Mouse (Mus musculus): ENCODE data around the gene Cpb1. TPM values are rescaled to one million over a fixed set of nuclear protein-coding genes. Genes with fewer than 3 reads are reported as not detected.

The Cpb1 gene
- polyA plus RNA-seq, 1 experiment from 2014 or later: not detected

DNA sequence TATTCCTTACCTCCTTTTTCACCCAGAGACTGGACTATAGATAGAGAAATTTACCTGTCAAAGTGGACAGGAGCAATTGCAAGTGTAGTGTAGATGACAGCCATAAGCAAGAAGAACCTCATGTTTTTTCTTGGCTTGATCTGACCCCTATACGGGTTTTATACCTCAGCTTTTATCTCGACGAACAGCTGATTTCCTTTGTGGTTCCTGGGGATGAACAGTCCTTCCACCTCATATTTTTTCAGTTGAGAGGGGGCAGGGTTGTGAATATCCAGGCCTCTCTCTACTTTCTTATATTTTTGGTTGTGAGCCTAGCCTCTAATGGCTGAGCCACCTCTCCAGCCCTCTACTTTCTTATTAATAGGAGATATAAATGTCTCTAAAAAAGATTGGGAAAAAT is 33.5 kb downstream of the Cpb1 start, which contains the start of gene Cpa3:
TSS of gene Cpa3 (minus strand) at position 132 of the 400 bp plus-strand sequence.
- H3K4me3 ChIP-seq (ENCODE audit: low read depth, low read length): no peak within 1 kb of the TSS
- 29% methylated on average over 3 of the region's 3 CpGs for WGBS (ENCODE audit: insufficient replicate concordance)
- no peak within 1 kb of the TSS for H3K9ac ChIP-seq (replicated peaks)
- H3K4me2 ChIP-seq (ENCODE audit: low read depth, low read length): no peak within 1 kb of the TSS
- no peaks in the 10 kb centered on the region for H3K27me3 ChIP-seq (ENCODE audit: insufficient read depth, low read length)
- ATAC-seq: no peak
- no peaks in the 10 kb centered on the region for H3K4me1 ChIP-seq (ENCODE audit: insufficient read depth)
- H3K27ac ChIP-seq (ENCODE audit: low read depth): no peak within 1 kb of the TSS
- no peaks in the 10 kb centered on the region for H3K36me3 ChIP-seq (replicated peaks; ENCODE audit: insufficient read depth, low read length)
- TF ChIP-seq CTCF (IDR thresholded peaks at IDR 0.05; ENCODE audit: low read depth) (no peak), EP300 (IDR thresholded peaks at IDR 0.05; ENCODE audit: low read depth) (no peak)
- no peaks in the 10 kb centered on the region for H3K9me3 ChIP-seq (ENCODE audit: low read length)
- DNase-seq: no peak

DNA sequence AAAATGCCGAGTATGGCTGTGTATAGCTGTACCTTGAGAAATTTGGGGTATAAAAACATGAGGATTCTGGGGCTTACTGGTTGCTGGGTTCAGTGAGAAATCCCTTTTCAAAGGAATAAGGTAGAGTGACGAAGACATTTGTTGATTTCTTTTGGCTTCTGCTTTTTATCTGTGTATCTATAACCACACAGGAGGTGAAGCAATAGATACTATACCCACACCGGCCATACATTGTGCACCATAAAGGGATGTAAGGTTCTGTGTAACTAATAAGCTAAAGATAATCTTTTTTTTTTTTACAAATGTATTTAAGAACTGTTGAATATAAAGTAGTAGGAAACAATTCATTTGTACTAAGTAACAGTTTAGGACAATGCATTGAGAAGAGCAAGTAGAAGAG is 35.8 kb downstream of the Cpb1 start:
- 44% methylated on average over 3 of the region's 3 CpGs for WGBS (ENCODE audit: insufficient replicate concordance)

DNA sequence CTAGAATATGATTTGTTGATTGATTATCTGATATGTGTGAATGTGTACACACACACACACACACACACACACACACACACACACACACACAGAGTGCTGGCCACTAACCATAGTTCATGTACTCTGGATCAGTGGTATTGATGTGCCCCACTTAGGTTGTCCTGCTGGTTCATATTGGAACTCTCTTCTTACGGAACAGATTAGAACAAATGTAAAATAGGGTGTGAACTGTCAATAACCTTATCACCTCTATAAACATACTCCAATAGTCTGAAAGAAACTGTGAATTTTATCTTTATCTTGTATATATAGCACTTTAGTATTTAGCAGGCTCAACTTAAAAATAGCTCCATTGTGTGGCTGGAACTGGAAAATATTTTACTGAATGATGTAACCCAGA is 38.6 kb downstream of the Cpb1 start:
- H3K4me1 ChIP-seq (ENCODE audit: insufficient read depth): no peaks in the 10 kb centered on the region

More for the DNA sequence above, 35.8 kb downstream of the Cpb1 start:
- no peak for TF ChIP-seq CTCF (IDR thresholded peaks at IDR 0.05; ENCODE audit: low read depth)
- TF ChIP-seq EP300 (IDR thresholded peaks at IDR 0.05; ENCODE audit: low read depth): no peak
- no peaks in the 10 kb centered on the region for H3K36me3 ChIP-seq (replicated peaks; ENCODE audit: insufficient read depth, low read length)
- no peak for ATAC-seq
- no peak overlapping the region for H3K4me2 ChIP-seq (ENCODE audit: low read depth, low read length)
- no peaks in the 10 kb centered on the region for H3K9me3 ChIP-seq (ENCODE audit: low read length)
- no peaks in the 10 kb centered on the region for H3K27me3 ChIP-seq (ENCODE audit: insufficient read depth, low read length)
- H3K4me1 ChIP-seq (ENCODE audit: insufficient read depth): no peaks in the 10 kb centered on the region
- DNase-seq: no peak
- no peak overlapping the region for H3K9ac ChIP-seq (replicated peaks)
- H3K4me3 ChIP-seq (ENCODE audit: low read depth, low read length): no peak overlapping the region
- H3K27ac ChIP-seq (ENCODE audit: low read depth): no peak overlapping the region

DNA sequence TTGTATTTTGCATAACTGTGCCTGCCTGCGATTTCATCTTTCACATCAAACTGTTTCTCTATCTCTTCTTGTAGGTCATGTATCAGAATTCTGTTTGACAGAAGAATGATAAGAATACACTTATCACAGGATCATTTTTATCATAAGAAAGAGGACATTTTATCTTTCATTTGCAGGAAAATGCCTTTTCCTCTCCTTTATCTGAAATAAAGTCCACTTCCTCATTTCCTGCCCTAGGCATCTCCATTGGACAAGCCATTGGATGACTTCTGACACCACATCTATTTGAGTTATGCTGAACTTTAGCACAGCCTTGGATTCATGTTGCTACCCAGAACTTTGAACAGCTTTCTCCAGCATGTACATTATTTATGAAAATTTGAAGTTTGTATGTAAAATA is 46.5 kb downstream of the Cpb1 start:
- no peak overlapping the region for H3K4me3 ChIP-seq (ENCODE audit: low read depth, low read length)
- TF ChIP-seq EP300 (IDR thresholded peaks at IDR 0.05; ENCODE audit: low read depth) (no peak), CTCF (IDR thresholded peaks at IDR 0.05; ENCODE audit: low read depth) (no peak)
- no peak overlapping the region for H3K9ac ChIP-seq (replicated peaks)
- H3K36me3 ChIP-seq (replicated peaks; ENCODE audit: insufficient read depth, low read length): no peaks in the 10 kb centered on the region
- H3K27me3 ChIP-seq (ENCODE audit: insufficient read depth, low read length): no peaks in the 10 kb centered on the region
- no peak overlapping the region for H3K4me2 ChIP-seq (ENCODE audit: low read depth, low read length)
- WGBS (ENCODE audit: insufficient replicate concordance): 41% methylated on average over 1 of the region's 1 CpGs
- H3K27ac ChIP-seq (ENCODE audit: low read depth): no peak overlapping the region
- H3K4me1 ChIP-seq (ENCODE audit: insufficient read depth): no peaks in the 10 kb centered on the region
- ATAC-seq (no peak), DNase-seq (no peak)
- H3K9me3 ChIP-seq (ENCODE audit: low read length): no peaks in the 10 kb centered on the region

More for the DNA sequence above, 38.6 kb downstream of the Cpb1 start:
- no peak overlapping the region for H3K4me3 ChIP-seq (ENCODE audit: low read depth, low read length)
- no peaks in the 10 kb centered on the region for H3K36me3 ChIP-seq (replicated peaks; ENCODE audit: insufficient read depth, low read length)
- no peak overlapping the region for H3K9ac ChIP-seq (replicated peaks)
- no peak overlapping the region for H3K4me2 ChIP-seq (ENCODE audit: low read depth, low read length)
- TF ChIP-seq EP300 (IDR thresholded peaks at IDR 0.05; ENCODE audit: low read depth) (no peak), CTCF (IDR thresholded peaks at IDR 0.05; ENCODE audit: low read depth) (no peak)
- no peak overlapping the region for H3K27ac ChIP-seq (ENCODE audit: low read depth)
- H3K27me3 ChIP-seq (ENCODE audit: insufficient read depth, low read length): no peaks in the 10 kb centered on the region
- 60% methylated on average over 1 of the region's 1 CpGs for WGBS (ENCODE audit: insufficient replicate concordance)
- no peak for DNase-seq
- ATAC-seq: no peak
- H3K9me3 ChIP-seq (ENCODE audit: low read length): no peaks in the 10 kb centered on the region

DNA sequence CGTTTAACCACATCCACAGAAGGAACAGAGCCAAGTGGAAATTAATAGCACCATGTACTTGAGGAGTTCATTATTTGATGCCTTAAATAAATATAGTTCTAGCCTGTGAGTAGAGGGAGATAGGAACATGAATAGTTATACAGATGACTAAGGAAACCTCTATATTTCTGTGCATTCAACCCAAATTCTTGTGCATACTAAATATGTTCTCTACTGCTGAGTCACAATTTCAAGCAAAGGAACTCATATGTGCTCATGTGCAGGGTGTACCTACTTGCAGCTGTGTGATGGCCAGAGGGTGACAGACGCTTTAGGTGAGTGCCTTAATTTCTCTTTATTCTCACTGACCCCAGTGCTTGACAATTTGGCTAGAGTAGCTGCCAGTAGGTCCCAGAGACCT is 50.1 kb downstream of the Cpb1 start:
- DNase-seq: no peak

DNA sequence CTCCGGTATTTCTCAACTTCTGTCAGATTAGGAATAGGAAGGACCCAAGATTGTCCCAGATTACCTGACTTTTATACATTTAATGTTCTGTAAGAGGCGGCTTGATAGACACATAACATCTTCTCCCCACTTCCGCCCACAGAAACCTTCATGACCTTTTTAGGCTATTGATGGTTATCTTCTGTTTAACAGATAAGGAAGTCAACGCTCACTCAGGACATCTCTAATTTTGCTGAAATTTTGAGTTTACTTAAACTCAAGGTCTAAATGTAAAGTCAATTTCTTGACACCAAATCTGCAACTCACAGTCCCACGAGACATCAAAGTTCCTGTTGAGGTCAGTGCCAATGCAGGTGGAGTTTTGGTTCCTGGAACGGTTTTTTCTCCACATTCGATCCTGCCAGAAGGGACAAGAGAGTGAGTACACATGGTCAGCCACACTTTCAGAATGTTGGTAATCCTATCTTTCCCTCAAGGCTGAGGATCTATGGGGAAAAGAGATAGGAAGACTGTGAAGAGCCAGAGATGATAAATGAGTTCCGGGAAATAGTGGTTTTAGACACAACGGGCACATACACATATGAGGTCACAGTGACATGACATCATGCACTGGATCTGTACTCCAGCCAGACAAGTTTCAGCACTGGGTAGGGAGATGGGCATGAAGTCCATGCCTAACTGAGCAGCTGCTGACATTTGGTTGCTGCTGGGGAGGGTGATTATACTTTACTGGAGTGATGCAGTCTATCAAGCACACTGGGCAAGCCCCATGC is 52.4 kb downstream of the Cpb1 start:
- H3K9ac ChIP-seq (replicated peaks): no peak overlapping the region
- TF ChIP-seq CTCF (IDR thresholded peaks at IDR 0.05; ENCODE audit: low read depth) (no peak), EP300 (IDR thresholded peaks at IDR 0.05; ENCODE audit: low read depth) (no peak)
- no peaks in the 10 kb centered on the region for H3K36me3 ChIP-seq (replicated peaks; ENCODE audit: insufficient read depth, low read length)
- no peak overlapping the region for H3K4me2 ChIP-seq (ENCODE audit: low read depth, low read length)
- H3K9me3 ChIP-seq (ENCODE audit: low read length): no peaks in the 10 kb centered on the region
- DNase-seq (no peak), ATAC-seq (no peak)
- no peaks in the 10 kb centered on the region for H3K27me3 ChIP-seq (ENCODE audit: insufficient read depth, low read length)
- H3K27ac ChIP-seq (ENCODE audit: low read depth): no peak overlapping the region
- no peaks in the 10 kb centered on the region for H3K4me1 ChIP-seq (ENCODE audit: insufficient read depth)
- H3K4me3 ChIP-seq (ENCODE audit: low read depth, low read length): no peak overlapping the region
- WGBS (ENCODE audit: insufficient replicate concordance): 62% methylated on average over 9 of the region's 9 CpGs

More for the DNA sequence above, 50.1 kb downstream of the Cpb1 start:
- H3K4me3 ChIP-seq (ENCODE audit: low read depth, low read length): no peak overlapping the region
- H3K9me3 ChIP-seq (ENCODE audit: low read length): no peaks in the 10 kb centered on the region
- WGBS (ENCODE audit: insufficient replicate concordance): 64% methylated on average over 2 of the region's 2 CpGs
- no peaks in the 10 kb centered on the region for H3K4me1 ChIP-seq (ENCODE audit: insufficient read depth)
- no peaks in the 10 kb centered on the region for H3K27me3 ChIP-seq (ENCODE audit: insufficient read depth, low read length)
- no peak for TF ChIP-seq CTCF (IDR thresholded peaks at IDR 0.05; ENCODE audit: low read depth)
- H3K4me2 ChIP-seq (ENCODE audit: low read depth, low read length): no peak overlapping the region
- H3K36me3 ChIP-seq (replicated peaks; ENCODE audit: insufficient read depth, low read length): no peaks in the 10 kb centered on the region
- no peak overlapping the region for H3K27ac ChIP-seq (ENCODE audit: low read depth)
- no peak overlapping the region for H3K9ac ChIP-seq (replicated peaks)
- no peak for ATAC-seq

All from liver, postnatal 0 days (tissue).